19 mouse cellular contexts compared by ENCODE assay signal in genomic region chr14:55372960-55373359, GRCm38 (mm10).
DNase-seq lines count a peak whose midpoint lies in the region; ATAC-seq lines count a peak whose summit lies in the region.
"Had no signal": no experiment of that assay in that cellular context is flagged by ENCODE, and none has a peak within 500 bp of the region (broad histone marks: within the 10 kb centered on the region; RNA-seq: fewer than 3 reads in every experiment).

No protein-coding gene starts in this region.

- no peak for ATAC-seq in midbrain, embryonic 16.5 days
- ATAC-seq: CD4-positive, CD25-positive, alpha-beta regulatory T cell, adult 4 months; hindbrain, postnatal 0 days; intestine, embryonic 16.5 days had no signal

- 94% methylated on average over 5 of the region's 5 CpGs for WGBS in midbrain, embryonic 16.5 days

- DNase-seq in frontal cortex, adult 2 months (ENCODE audit: extremely low spot score in 1 of 2, low spot score in 1 of 2): peak; percentile 16 to 67
- no peak for DNase-seq in frontal cortex, postnatal 14 days (ENCODE audit: low spot score in 2 of 2)
- peak; percentile 55 to 58 for DNase-seq in left cerebral cortex, adult 18-20 months (ENCODE audit: low spot score in 2 of 2)
- DNase-seq in left cerebral cortex, postnatal 10 days (ENCODE audit: extremely low spot score in 1 of 2, low spot score in 2 of 2): no peak
- DNase-seq in gonadal fat pad, adult 2 months (ENCODE audit: low read depth): peak; percentile 97
- peak; percentile 64 for DNase-seq in telencephalon, adult 2 months (ENCODE audit: low read depth, low spot score)
- DNase-seq: adrenal gland, postnatal 14 days; cerebellum, adult 9-10 months; gastrocnemius, postnatal 25 days; kidney, adult 9 months; kidney, postnatal 14 days; thymus, adult 2 months; thymus, postnatal 4 days had no signal

- H3K36me3 ChIP-seq in midbrain, embryonic 16.5 days (ENCODE audit: control insufficient read depth, insufficient read depth, low read length): no peaks in the 10 kb centered on the region
- H3K36me3 ChIP-seq: limb, embryonic 10.5 days had no signal

- H3K27me3 ChIP-seq in midbrain, embryonic 16.5 days (ENCODE audit: control insufficient read depth, insufficient read depth, low read depth, low read length): no peaks in the 10 kb centered on the region

- H3K9me3 ChIP-seq in midbrain, embryonic 16.5 days (replicated peaks; ENCODE audit: control insufficient read depth, low read length, poor library complexity, severe bottlenecking): no peaks in the 10 kb centered on the region
- H3K9me3 ChIP-seq: limb, embryonic 10.5 days had no signal

- intact Hi-C loops in left cerebral cortex, postnatal 10 days (cut with DNase I): no loop called here

- H3K4me1 ChIP-seq in midbrain, embryonic 16.5 days (ENCODE audit: control insufficient read depth, insufficient read depth, low read length): no peaks in the 10 kb centered on the region
- H3K4me1 ChIP-seq: limb, embryonic 10.5 days had no signal

- no peak overlapping the region for H3K4me2 ChIP-seq in midbrain, embryonic 16.5 days (ENCODE audit: low read length)

- H3K4me3 ChIP-seq in midbrain, embryonic 16.5 days (ENCODE audit: low read depth, low read length): no peak overlapping the region
- H3K4me3 ChIP-seq: limb, embryonic 10.5 days had no signal

- no peak overlapping the region for H3K9ac ChIP-seq in midbrain, embryonic 16.5 days (ENCODE audit: low read depth, low read length)

- H3K27ac ChIP-seq in midbrain, embryonic 16.5 days (ENCODE audit: low read length): no peak overlapping the region
- H3K27ac ChIP-seq: hindbrain, postnatal 0 days; limb, embryonic 10.5 days; macrophage had no signal

Comparison
In these comparisons a context has a peak if more than half of its experiments do, and no peak if none do; other contexts are left out.
1. DNase-seq: peak in frontal cortex, adult 2 months (2 of 2), left cerebral cortex, adult 18-20 months (2 of 2), gonadal fat pad, adult 2 months (single experiment) and telencephalon, adult 2 months (single experiment); none in frontal cortex, postnatal 14 days (0 of 2) and left cerebral cortex, postnatal 10 days (0 of 2).